Mouse (Mus musculus): ENCODE data around the gene Ccdc153. TPM values are rescaled to one million over a fixed set of nuclear protein-coding genes. Genes with fewer than 3 reads are reported as not detected.

The Ccdc153 gene
- polyA plus RNA-seq, 1 experiment from 2014 or later: not detected

- DNase-seq (ENCODE audit: low spot score) (no peak), ATAC-seq (ENCODE audit: low FRiP score) (no peak)
- Histone ChIP-seq H3K9me3 (ENCODE audit: control insufficient read depth, low read length) (no peaks in the 10 kb centered on the region), H3K36me3 (ENCODE audit: control insufficient read depth, insufficient read depth, low read length) (no peaks in the 10 kb centered on the region), H3K9ac (ENCODE audit: low read depth, low read length) (no peak overlapping the region), H3K27me3 (ENCODE audit: control insufficient read depth, insufficient read depth, low read length) (no peaks in the 10 kb centered on the region), H3K4me1 (replicated peaks; ENCODE audit: control insufficient read depth, insufficient read depth, low read length) (no peaks in the 10 kb centered on the region; the same call in 1 of the 2 replicates), H3K4me2 (replicated peaks; ENCODE audit: low read depth, low read length) (no peak overlapping the region), H3K4me3 (ENCODE audit: low read depth, low read length) (no peak overlapping the region), H3K27ac (ENCODE audit: low read depth, low read length) (no peak overlapping the region)
- 88% methylated on average over 6 of the region's 6 CpGs for WGBS
Observed at GRCm38 (mm10) chr9:44247907-44248306, 7.4 kb downstream of the Ccdc153 start.

- DNase-seq (ENCODE audit: low spot score): peak; percentile 62
- ATAC-seq (ENCODE audit: low FRiP score): 0 out of 2 replicates have a peak, but pooled peaks have one; percentile 33
- 47% methylated on average over 26 of the region's 26 CpGs for WGBS
- Histone ChIP-seq H3K4me3 (ENCODE audit: low read depth, low read length) (no peak overlapping the region), H3K27me3 (ENCODE audit: control insufficient read depth, insufficient read depth, low read length) (no peaks in the 10 kb centered on the region), H3K4me2 (replicated peaks; ENCODE audit: low read depth, low read length) (no peak overlapping the region), H3K36me3 (ENCODE audit: control insufficient read depth, insufficient read depth, low read length) (no peaks in the 10 kb centered on the region), H3K4me1 (replicated peaks; ENCODE audit: control insufficient read depth, insufficient read depth, low read length) (no peaks in the 10 kb centered on the region; the same call in 1 of the 2 replicates), H3K9ac (ENCODE audit: low read depth, low read length) (no peak overlapping the region), H3K27ac (ENCODE audit: low read depth, low read length) (no peak overlapping the region), H3K9me3 (ENCODE audit: control insufficient read depth, low read length) (no peaks in the 10 kb centered on the region)
Observed at GRCm38 (mm10) chr9:44249181-44250146, 9.0 kb downstream of the Ccdc153 start.

GRCm38 (mm10) chr9:44250445-44250844 is 10.0 kb downstream of the Ccdc153 start:
- 56% methylated on average over 4 of the region's 4 CpGs for WGBS
- Histone ChIP-seq H3K9me3 (ENCODE audit: control insufficient read depth, low read length) (no peaks in the 10 kb centered on the region), H3K4me2 (replicated peaks; ENCODE audit: low read depth, low read length) (no peak overlapping the region), H3K4me3 (ENCODE audit: low read depth, low read length) (no peak overlapping the region), H3K27ac (ENCODE audit: low read depth, low read length) (no peak overlapping the region), H3K36me3 (ENCODE audit: control insufficient read depth, insufficient read depth, low read length) (no peaks in the 10 kb centered on the region), H3K27me3 (ENCODE audit: control insufficient read depth, insufficient read depth, low read length) (no peaks in the 10 kb centered on the region), H3K9ac (ENCODE audit: low read depth, low read length) (no peak overlapping the region), H3K4me1 (replicated peaks; ENCODE audit: control insufficient read depth, insufficient read depth, low read length) (no peaks in the 10 kb centered on the region; the same call in none of the 2 replicates)
- ATAC-seq (ENCODE audit: low FRiP score) (no peak), DNase-seq (ENCODE audit: low spot score) (no peak)

- Histone ChIP-seq H3K9me3 (ENCODE audit: control insufficient read depth, low read length) (no peaks in the 10 kb centered on the region), H3K4me1 (replicated peaks; ENCODE audit: control insufficient read depth, insufficient read depth, low read length) (no peaks in the 10 kb centered on the region; the same call in none of the 2 replicates), H3K27ac (ENCODE audit: low read depth, low read length) (no peak within 1 kb of the TSS), H3K9ac (ENCODE audit: low read depth, low read length) (no peak within 1 kb of the TSS), H3K27me3 (ENCODE audit: control insufficient read depth, insufficient read depth, low read length) (no peaks in the 10 kb centered on the region), H3K4me2 (replicated peaks; ENCODE audit: low read depth, low read length) (no peak within 1 kb of the TSS), H3K36me3 (ENCODE audit: control insufficient read depth, insufficient read depth, low read length) (no peaks in the 10 kb centered on the region), H3K4me3 (ENCODE audit: low read depth, low read length) (no peak within 1 kb of the TSS)
- 76% methylated on average over 10 of the region's 10 CpGs for WGBS
- no peak for ATAC-seq (ENCODE audit: low FRiP score)
- DNase-seq (ENCODE audit: low spot score): no peak
Observed at GRCm38 (mm10) chr9:44251314-44251713, 10.8 kb downstream of the Ccdc153 start, which contains the start of gene Pdzd3. Pdzd3 (minus strand) TSS chr9:44251471.

GRCm38 (mm10) chr9:44253441-44253840 is 13.0 kb downstream of the Ccdc153 start:
- Histone ChIP-seq H3K9ac (ENCODE audit: low read depth, low read length) (no peak overlapping the region), H3K36me3 (ENCODE audit: control insufficient read depth, insufficient read depth, low read length) (no peaks in the 10 kb centered on the region), H3K27ac (ENCODE audit: low read depth, low read length) (no peak overlapping the region), H3K4me1 (replicated peaks; ENCODE audit: control insufficient read depth, insufficient read depth, low read length) (no peaks in the 10 kb centered on the region; the same call in none of the 2 replicates), H3K4me3 (ENCODE audit: low read depth, low read length) (no peak overlapping the region), H3K27me3 (ENCODE audit: control insufficient read depth, insufficient read depth, low read length) (no peaks in the 10 kb centered on the region), H3K4me2 (replicated peaks; ENCODE audit: low read depth, low read length) (no peak overlapping the region; the same call in 1 of the 2 replicates), H3K9me3 (ENCODE audit: control insufficient read depth, low read length) (no peaks in the 10 kb centered on the region)
- 82% methylated on average over 6 of the region's 6 CpGs for WGBS
- DNase-seq (ENCODE audit: low spot score) (no peak), ATAC-seq (ENCODE audit: low FRiP score) (no peak)

- no peaks in the 10 kb centered on the region for H3K27me3 ChIP-seq (ENCODE audit: control insufficient read depth, insufficient read depth, low read length)
- no peaks in the 10 kb centered on the region; the same call in none of the 2 replicates for H3K4me1 ChIP-seq (replicated peaks; ENCODE audit: control insufficient read depth, insufficient read depth, low read length)
- no peaks in the 10 kb centered on the region for H3K36me3 ChIP-seq (ENCODE audit: control insufficient read depth, insufficient read depth, low read length)
- no peak overlapping the region for H3K4me3 ChIP-seq (ENCODE audit: low read depth, low read length)
- no peak overlapping the region for H3K4me2 ChIP-seq (replicated peaks; ENCODE audit: low read depth, low read length)
- ATAC-seq (ENCODE audit: low FRiP score): no peak
- no peaks in the 10 kb centered on the region for H3K9me3 ChIP-seq (ENCODE audit: control insufficient read depth, low read length)
- no peak overlapping the region for H3K9ac ChIP-seq (ENCODE audit: low read depth, low read length)
- DNase-seq (ENCODE audit: low spot score): peak; percentile 24
- 11% methylated on average over 5 of the region's 5 CpGs for WGBS
- no peak overlapping the region for H3K27ac ChIP-seq (ENCODE audit: low read depth, low read length)
Observed at GRCm38 (mm10) chr9:44254508-44255135, 14.1 kb downstream of the Ccdc153 start.

GRCm38 (mm10) chr9:44255136-44255521 is 14.7 kb downstream of the Ccdc153 start:
- ATAC-seq (ENCODE audit: low FRiP score) (no peak), DNase-seq (ENCODE audit: low spot score) (no peak)
- Histone ChIP-seq H3K4me3 (ENCODE audit: low read depth, low read length) (no peak overlapping the region), H3K36me3 (ENCODE audit: control insufficient read depth, insufficient read depth, low read length) (no peaks in the 10 kb centered on the region), H3K9me3 (ENCODE audit: control insufficient read depth, low read length) (no peaks in the 10 kb centered on the region), H3K4me1 (replicated peaks; ENCODE audit: control insufficient read depth, insufficient read depth, low read length) (no peaks in the 10 kb centered on the region; the same call in none of the 2 replicates), H3K27ac (ENCODE audit: low read depth, low read length) (0 out of 2 replicates have a peak overlapping the region, but pooled peaks have one; percentile 19), H3K4me2 (replicated peaks; ENCODE audit: low read depth, low read length) (no peak overlapping the region), H3K27me3 (ENCODE audit: control insufficient read depth, insufficient read depth, low read length) (no peaks in the 10 kb centered on the region), H3K9ac (ENCODE audit: low read depth, low read length) (no peak overlapping the region)
- 56% methylated on average over 6 of the region's 6 CpGs for WGBS

- Histone ChIP-seq H3K36me3 (ENCODE audit: control insufficient read depth, insufficient read depth, low read length) (no peaks in the 10 kb centered on the region), H3K27ac (ENCODE audit: low read depth, low read length) (no peak overlapping the region), H3K27me3 (ENCODE audit: control insufficient read depth, insufficient read depth, low read length) (no peaks in the 10 kb centered on the region), H3K9ac (ENCODE audit: low read depth, low read length) (no peak overlapping the region), H3K9me3 (ENCODE audit: control insufficient read depth, low read length) (no peaks in the 10 kb centered on the region), H3K4me1 (replicated peaks; ENCODE audit: control insufficient read depth, insufficient read depth, low read length) (no peaks in the 10 kb centered on the region; the same call in 1 of the 2 replicates), H3K4me3 (ENCODE audit: low read depth, low read length) (no peak overlapping the region), H3K4me2 (replicated peaks; ENCODE audit: low read depth, low read length) (no peak overlapping the region)
- DNase-seq (ENCODE audit: low spot score) (no peak), ATAC-seq (ENCODE audit: low FRiP score) (no peak)
- WGBS: 89% methylated on average over 8 of the region's 8 CpGs
Observed at GRCm38 (mm10) chr9:44256213-44256612, 15.7 kb downstream of the Ccdc153 start.

All from hindbrain, embryonic 11.5 days (tissue).